ENCODE assay signal across 8 mouse cellular contexts in genomic region chr10:122528973-122529703, GRCm38 (mm10).
DNase-seq lines count a peak whose midpoint lies in the region; TF ChIP-seq lines count a peak whose summit lies in the region.

No protein-coding gene starts in this region.

- H3K79me2 ChIP-seq in CH12.LX (replicated peaks; ENCODE audit: control insufficient read depth, extremely low read depth, insufficient read depth, poor library complexity, severe bottlenecking): no peaks in the 10 kb centered on the region

- peak; percentile 93 for TF ChIP-seq RAD21 in CH12.LX (IDR thresholded peaks at IDR 0.05; ENCODE audit: low read depth, low read length)

- H3K4me2 ChIP-seq in CH12.LX (ENCODE audit: insufficient read depth, low read depth, poor library complexity, severe bottlenecking): no peak overlapping the region

- TF ChIP-seq EP300 in CH12.LX (IDR thresholded peaks at IDR 0.05; ENCODE audit: low read length): no peak

- DNase-seq in kidney, adult 2 months: peak; percentile 53
- DNase-seq in kidney, adult 11 months: no peak
- peak; percentile 28 to 39 for DNase-seq in B cell, adult 2 months
- peak; percentile 70 for DNase-seq in CH12.LX (ENCODE audit: extremely low read depth)
- peak; percentile 32 for DNase-seq in lung, postnatal 25 days (ENCODE audit: low spot score)
- DNase-seq in urinary bladder, postnatal 36 days (ENCODE audit: low spot score in 2 of 2): no peak
- DNase-seq in urinary bladder, postnatal 25 days (ENCODE audit: low spot score): no peak

- 46% methylated on average over 4 of the region's 4 CpGs for WGBS in kidney, adult 2 months

- H3K4me3 ChIP-seq in kidney, adult 2 months (ENCODE audit: insufficient read depth, low read depth, low read length): no peak overlapping the region
- no peak overlapping the region for H3K4me3 ChIP-seq in CH12.LX (replicated peaks in 1 of 3; ENCODE audit: low read depth in 2 of 3, low read length in 2 of 3, poor library complexity in 1 of 3)
- no peak overlapping the region for H3K4me3 ChIP-seq in cortical plate, adult 2 months (ENCODE audit: insufficient read depth, low read length)

- no peaks in the 10 kb centered on the region for H3K4me1 ChIP-seq in kidney, adult 2 months (ENCODE audit: control insufficient read depth, insufficient read depth, low read length)
- H3K4me1 ChIP-seq in CH12.LX (ENCODE audit: control insufficient read depth in 1 of 2, insufficient read depth in 2 of 2): peaks cover 0 to 29% of the 10 kb centered on the region in 2 experiments; a peak in 2 of 4 replicates
- no peaks in the 10 kb centered on the region for H3K4me1 ChIP-seq in cortical plate, adult 2 months (ENCODE audit: control insufficient read depth, insufficient read depth, low read length)

- H3K9me3 ChIP-seq in CH12.LX (replicated peaks; ENCODE audit: low read length): no peaks in the 10 kb centered on the region

- H3K27me3 ChIP-seq in kidney, adult 2 months (replicated peaks; ENCODE audit: control insufficient read depth, insufficient read depth, low read length): no peaks in the 10 kb centered on the region
- H3K27me3 ChIP-seq in CH12.LX (replicated peaks): no peaks in the 10 kb centered on the region

- H3K36me3 ChIP-seq in kidney, adult 2 months (ENCODE audit: control insufficient read depth, insufficient read depth, low read length): no peaks in the 10 kb centered on the region
- no peaks in the 10 kb centered on the region for H3K36me3 ChIP-seq in CH12.LX (replicated peaks in 1 of 2; ENCODE audit: control insufficient read depth in 1 of 2, insufficient read depth in 1 of 2, low read length in 1 of 2)

- dilution Hi-C loops in CH12.LX (cut with MboI; ENCODE audit: extremely low pct_ligation_motif_present, extremely low pct_unique_long_range_greater_than_20kb, low sequenced_read_pairs): no loop called here

- in situ Hi-C loops in CH12.LX (cut with MboI; ENCODE audit: low pct_ligation_motif_present, low pct_unique_long_range_greater_than_20kb, low sequenced_read_pairs): loop anchor here (5.0 to 25.0 kb wide), 2 partner anchors 422 to 842 kb away; no protein-coding TSS in a partner anchor

- no peak overlapping the region for H3K9ac ChIP-seq in CH12.LX (ENCODE audit: insufficient read depth, low read depth)

- H3K27ac ChIP-seq in kidney, adult 2 months (ENCODE audit: insufficient read depth, low read depth, low read length): no peak overlapping the region
- H3K27ac ChIP-seq in CH12.LX (ENCODE audit: insufficient read depth, low read depth): no peak overlapping the region
- no peak overlapping the region for H3K27ac ChIP-seq in cortical plate, adult 2 months (ENCODE audit: insufficient read depth, low read length)

- TF ChIP-seq POLR2A in kidney, adult 2 months (IDR thresholded peaks at IDR 0.05; ENCODE audit: low read depth, low read length): no peak
- no peak for TF ChIP-seq POLR2A in CH12.LX (IDR thresholded peaks at IDR 0.05; ENCODE audit: low read depth, low read length)
- TF ChIP-seq POLR2A in cortical plate, adult 2 months (IDR thresholded peaks at IDR 0.05; ENCODE audit: extremely low read depth, insufficient read depth, low read length): no peak

- peak; percentile 26; the same call in 1 of the 2 replicates for TF ChIP-seq CTCF in kidney, adult 2 months (conservative IDR thresholded peaks at IDR 0.05; ENCODE audit: insufficient read depth, insufficient read length, low read depth, low read length)
- peak; percentile 58 to 89; a peak in 3 of 4 replicates for TF ChIP-seq CTCF in CH12.LX (conservative IDR thresholded peaks at IDR 0.05 in 1 of 2, IDR thresholded peaks at IDR 0.05 in 1 of 2; ENCODE audit: low read depth in 2 of 2, low read length in 2 of 2)
- TF ChIP-seq CTCF in cortical plate, adult 2 months (IDR thresholded peaks at IDR 0.05; ENCODE audit: extremely low read depth, insufficient read depth, low read length): 0 out of 2 replicates have a peak, but pooled peaks have one; percentile 17

TF ChIP-seq in CH12.LX, 34 proteins besides CTCF, POLR2A, EP300 and RAD21:
- TF ChIP-seq ELF1 (IDR thresholded peaks at IDR 0.05; ENCODE audit: low read depth, low read length): no peak
- no peak for TF ChIP-seq USF1 (IDR thresholded peaks at IDR 0.05; ENCODE audit: low read depth, low read length)
- TF ChIP-seq SMC3 (IDR thresholded peaks at IDR 0.05; ENCODE audit: low read depth, low read length): peak; percentile 67
- TF ChIP-seq JUND (conservative IDR thresholded peaks at IDR 0.05; ENCODE audit: low read depth, low read length): 0 out of 2 replicates have a peak, but pooled peaks have one; percentile 16
- TF ChIP-seq ZC3H11A (IDR thresholded peaks at IDR 0.05; ENCODE audit: low read depth, low read length): peak; percentile 20; the same call in 1 of the 2 replicates

Comparison
In these comparisons a context has a peak if more than half of its experiments do, and no peak if none do; other contexts are left out.
1. DNase-seq: peak in kidney, adult 2 months (single experiment), B cell, adult 2 months (2 of 2), CH12.LX (single experiment) and lung, postnatal 25 days (single experiment); none in kidney, adult 11 months (single experiment), urinary bladder, postnatal 36 days (0 of 2) and urinary bladder, postnatal 25 days (single experiment).
2. CTCF ChIP-seq: peak in every context shown above with its lines; median percentile 74 in CH12.LX; 26 in kidney, adult 2 months; 17 in cortical plate, adult 2 months.